ENCODE assay signal across 8 mouse cellular contexts in the genomic region with DNA sequence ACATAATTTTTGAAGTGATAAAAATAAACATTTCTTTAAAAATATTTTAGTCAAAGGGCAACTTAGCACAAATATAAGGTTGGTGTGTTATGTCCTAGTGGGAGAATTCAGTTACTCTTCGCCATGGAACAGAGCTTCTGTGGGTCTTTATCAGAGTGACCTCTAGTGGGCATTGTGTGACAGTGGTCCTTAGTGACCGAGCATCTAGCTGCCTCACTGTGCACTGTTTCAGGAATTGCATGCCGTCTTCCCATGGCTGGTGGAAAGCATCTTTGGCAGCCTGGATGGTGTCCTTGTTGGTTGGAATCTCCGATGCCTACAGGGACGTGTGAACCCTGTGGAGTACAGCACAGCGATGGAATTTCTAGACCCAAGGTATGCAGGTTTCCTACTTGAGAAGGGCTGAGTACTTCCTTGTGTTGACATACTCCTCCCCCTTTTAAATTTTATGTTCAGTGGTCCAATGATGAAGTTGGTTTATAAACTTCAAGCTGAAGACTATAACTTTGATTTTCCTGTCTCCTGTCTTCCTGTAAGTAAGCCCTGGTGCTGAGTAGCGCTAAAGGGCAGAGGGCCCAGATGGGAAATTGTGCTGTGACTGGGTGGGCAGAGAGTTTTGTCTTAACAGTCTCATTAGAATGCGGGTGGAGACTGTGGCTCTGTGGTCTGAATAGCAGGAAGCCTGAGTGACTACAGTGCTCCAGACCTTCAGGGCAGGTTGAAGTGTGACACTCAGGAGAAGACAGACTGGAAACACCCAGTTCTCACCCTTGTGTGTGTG. TPM values are rescaled to one million over a fixed set of nuclear protein-coding genes. Genes with fewer than 3 reads are reported as not detected.
DNase-seq lines count a peak whose midpoint lies in the region; ATAC-seq lines count a peak whose summit lies in the region.

No protein-coding gene starts in this region.

- no peak overlapping the region for H3K27ac ChIP-seq in forebrain, embryonic 13.5 days
- H3K27ac ChIP-seq in forebrain, embryonic 11.5 days (ENCODE audit: low read depth, low read length) = no peak overlapping the region
- H3K27ac ChIP-seq in neural tube, embryonic 14.5 days (ENCODE audit: low read depth, low read length) = no peak overlapping the region
- H3K27ac ChIP-seq in stomach, embryonic 16.5 days (ENCODE audit: low read length) = no peak overlapping the region

- DNase-seq in forebrain, embryonic 11.5 days (ENCODE audit: low spot score) = no peak
- no peak for DNase-seq in neural tube, embryonic 10.5 days (ENCODE audit: extremely low spot score, low spot score)
- DNase-seq in frontal cortex, adult 2 months (ENCODE audit: extremely low spot score in 1 of 2, low spot score in 1 of 2) = no peak
- DNase-seq in adrenal gland, adult 2 months = no peak

- H3K4me1 ChIP-seq in forebrain, embryonic 13.5 days = peaks cover 3% of the 10 kb centered on the region
- H3K4me1 ChIP-seq in forebrain, embryonic 11.5 days (replicated peaks; ENCODE audit: control insufficient read depth, insufficient read depth, low read length) = no peaks in the 10 kb centered on the region
- no peaks in the 10 kb centered on the region for H3K4me1 ChIP-seq in neural tube, embryonic 14.5 days (ENCODE audit: control insufficient read depth, insufficient read depth, low read length)
- no peaks in the 10 kb centered on the region; the same call in 1 of the 2 replicates for H3K4me1 ChIP-seq in stomach, embryonic 16.5 days (ENCODE audit: control insufficient read depth, insufficient read depth, low read length)

- 70% methylated on average over 8 of the region's 8 CpGs for WGBS in forebrain, embryonic 13.5 days
- WGBS in forebrain, embryonic 11.5 days = 73% methylated on average over 8 of the region's 8 CpGs
- 73% methylated on average over 8 of the region's 8 CpGs for WGBS in neural tube, embryonic 14.5 days
- WGBS in stomach, embryonic 16.5 days = 67% methylated on average over 8 of the region's 8 CpGs

- no peaks in the 10 kb centered on the region for H3K27me3 ChIP-seq in forebrain, embryonic 13.5 days
- H3K27me3 ChIP-seq in forebrain, embryonic 11.5 days (ENCODE audit: control insufficient read depth, insufficient read depth, low read length) = no peaks in the 10 kb centered on the region
- no peaks in the 10 kb centered on the region for H3K27me3 ChIP-seq in neural tube, embryonic 14.5 days (ENCODE audit: control insufficient read depth, insufficient read depth, low read length)
- H3K27me3 ChIP-seq in stomach, embryonic 16.5 days (ENCODE audit: control insufficient read depth, insufficient read depth, low read length) = no peaks in the 10 kb centered on the region

- no peak overlapping the region for H3K4me3 ChIP-seq in forebrain, embryonic 13.5 days
- no peak overlapping the region for H3K4me3 ChIP-seq in forebrain, embryonic 11.5 days (ENCODE audit: low read depth, low read length)
- no peak overlapping the region for H3K4me3 ChIP-seq in neural tube, embryonic 14.5 days (ENCODE audit: low read depth, low read length)
- H3K4me3 ChIP-seq in stomach, embryonic 16.5 days (replicated peaks; ENCODE audit: low read length) = no peak overlapping the region

- H3K4me2 ChIP-seq in forebrain, embryonic 13.5 days = no peak overlapping the region
- no peak overlapping the region for H3K4me2 ChIP-seq in forebrain, embryonic 11.5 days (ENCODE audit: low read depth, low read length, severe bottlenecking)
- H3K4me2 ChIP-seq in neural tube, embryonic 14.5 days (ENCODE audit: low read depth, low read length) = no peak overlapping the region
- no peak overlapping the region for H3K4me2 ChIP-seq in stomach, embryonic 16.5 days (ENCODE audit: low read depth, low read length)

- no peaks in the 10 kb centered on the region for H3K9me3 ChIP-seq in forebrain, embryonic 13.5 days (replicated peaks)
- no peaks in the 10 kb centered on the region for H3K9me3 ChIP-seq in forebrain, embryonic 11.5 days (ENCODE audit: control insufficient read depth, low read length)
- no peaks in the 10 kb centered on the region for H3K9me3 ChIP-seq in neural tube, embryonic 14.5 days (ENCODE audit: control insufficient read depth, low read length)
- H3K9me3 ChIP-seq in stomach, embryonic 16.5 days (replicated peaks; ENCODE audit: control insufficient read depth, low read length) = no peaks in the 10 kb centered on the region

- peaks cover 85% of the 10 kb centered on the region for H3K36me3 ChIP-seq in forebrain, embryonic 13.5 days (ENCODE audit: poor library complexity, severe bottlenecking)
- peaks cover 3% of the 10 kb centered on the region; the same call in 1 of the 2 replicates for H3K36me3 ChIP-seq in forebrain, embryonic 11.5 days (ENCODE audit: control insufficient read depth, insufficient read depth, low read length)
- peaks cover 50% of the 10 kb centered on the region for H3K36me3 ChIP-seq in neural tube, embryonic 14.5 days (ENCODE audit: control insufficient read depth, insufficient read depth, low read length)
- peaks cover 2% of the 10 kb centered on the region for H3K36me3 ChIP-seq in stomach, embryonic 16.5 days (ENCODE audit: control insufficient read depth, insufficient read depth, low read length)

- 0 out of 2 replicates have a peak, but pooled peaks have one; percentile 33 for ATAC-seq in forebrain, embryonic 13.5 days
- no peak for ATAC-seq in forebrain, embryonic 11.5 days (replicated peaks; ENCODE audit: low FRiP score)
- peak; percentile 70; the same call in 1 of the 2 replicates for ATAC-seq in neural tube, embryonic 14.5 days (ENCODE audit: low read depth)
- ATAC-seq in hematopoietic stem cell, adult 5-6 weeks (replicated peaks in 1 of 2; ENCODE audit: insufficient read depth in 1 of 2, low FRiP score in 2 of 2, low TSS enrichment in 1 of 2, low read depth in 1 of 2, poor library complexity in 2 of 2, severe bottlenecking in 2 of 2) = peak; percentile 60 to 76
- ATAC-seq in stomach, embryonic 16.5 days (ENCODE audit: insufficient read depth, low FRiP score) = 0 out of 2 replicates have a peak, but pooled peaks have one; percentile 44

- no peak overlapping the region for H3K9ac ChIP-seq in forebrain, embryonic 13.5 days
- no peak overlapping the region for H3K9ac ChIP-seq in forebrain, embryonic 11.5 days (ENCODE audit: low read length)
- H3K9ac ChIP-seq in neural tube, embryonic 14.5 days (replicated peaks; ENCODE audit: low read depth, low read length) = no peak overlapping the region
- no peak overlapping the region for H3K9ac ChIP-seq in stomach, embryonic 16.5 days (ENCODE audit: low read length)

RNA-seq across cellular contexts. Expression of a gene that starts 6.5 kb away (rescaled TPM):
- 32.7 and 34.3 TPM in 2 replicates for polyA plus RNA-seq in forebrain, embryonic 13.5 days (2015; fragmentation: Nextera tagmentation; extraction: Ambion mirVana)
- 61.1 and 69.1 TPM in 2 replicates for polyA plus RNA-seq in forebrain, embryonic 11.5 days (2014; fragmentation: Nextera tagmentation; extraction: Ambion mirVana)
- polyA plus RNA-seq in neural tube, embryonic 14.5 days (2014; fragmentation: Nextera tagmentation; extraction: Ambion mirVana) = 27.7 and 29.3 TPM in 2 replicates
- 32.3 and 45.2 TPM in 2 replicates for total RNA-seq in hematopoietic stem cell, adult 5-6 weeks (2017)
- 24.7 and 25.3 TPM in 2 replicates for polyA plus RNA-seq in stomach, embryonic 16.5 days (2015; fragmentation: Nextera tagmentation; extraction: Ambion mirVana)
- 164 and 168 TPM in 2 replicates for polyA plus RNA-seq in frontal cortex, adult 2 months (2012; rRNA removed)
- total RNA-seq in adrenal gland, adult 2 months (2021) = 10 to 100 TPM; 26.6 to 35.2 TPM
- polyA plus RNA-seq in adrenal gland, adult 2 months (2012; rRNA removed) = 77.3 and 102 TPM in 2 replicates

RNA-seq across cellular contexts. Expression of a gene that starts 20.6 kb away (rescaled TPM):
- polyA plus RNA-seq in forebrain, embryonic 13.5 days (2015; fragmentation: Nextera tagmentation; extraction: Ambion mirVana) = 4.1 and 4.4 TPM in 2 replicates
- polyA plus RNA-seq in forebrain, embryonic 11.5 days (2014; fragmentation: Nextera tagmentation; extraction: Ambion mirVana) = 5.3 and 7.9 TPM in 2 replicates
- 10.6 and 11.3 TPM in 2 replicates for polyA plus RNA-seq in neural tube, embryonic 14.5 days (2014; fragmentation: Nextera tagmentation; extraction: Ambion mirVana)
- not detected in 2 replicates for total RNA-seq in hematopoietic stem cell, adult 5-6 weeks (2017)
- polyA plus RNA-seq in stomach, embryonic 16.5 days (2015; fragmentation: Nextera tagmentation; extraction: Ambion mirVana) = 4.7 and 4.9 TPM in 2 replicates
- polyA plus RNA-seq in frontal cortex, adult 2 months (2012; rRNA removed) = 31.7 and 43.2 TPM in 2 replicates
- total RNA-seq in adrenal gland, adult 2 months (2021) = 1 to 10 TPM; 1.1 to 1.6 TPM
- polyA plus RNA-seq in adrenal gland, adult 2 months (2012; rRNA removed) = 0.45 and 0.81 TPM in 2 replicates

RNA-seq across cellular contexts. Expression of a gene that starts 42.7 kb away (rescaled TPM):
- 11.1 and 13.8 TPM in 2 replicates for polyA plus RNA-seq in forebrain, embryonic 13.5 days (2015; fragmentation: Nextera tagmentation; extraction: Ambion mirVana)
- polyA plus RNA-seq in forebrain, embryonic 11.5 days (2014; fragmentation: Nextera tagmentation; extraction: Ambion mirVana) = 3.1 and 4.0 TPM in 2 replicates
- 32.8 and 39.1 TPM in 2 replicates for polyA plus RNA-seq in neural tube, embryonic 14.5 days (2014; fragmentation: Nextera tagmentation; extraction: Ambion mirVana)
- total RNA-seq in hematopoietic stem cell, adult 5-6 weeks (2017) = 9.2 and 9.7 TPM in 2 replicates
- polyA plus RNA-seq in stomach, embryonic 16.5 days (2015; fragmentation: Nextera tagmentation; extraction: Ambion mirVana) = 25.9 and 26.6 TPM in 2 replicates
- polyA plus RNA-seq in frontal cortex, adult 2 months (2012; rRNA removed) = 65.2 and 82.2 TPM in 2 replicates
- total RNA-seq in adrenal gland, adult 2 months (2021) = 10 to 100 TPM in 1 of 2 experiments, 1 to 10 TPM in 1; 7.6 to 23.8 TPM
- polyA plus RNA-seq in adrenal gland, adult 2 months (2012; rRNA removed) = 28.4 and 56.6 TPM in 2 replicates
